Mouse (Mus musculus): ENCODE data around the gene Gm4491.

DNA sequence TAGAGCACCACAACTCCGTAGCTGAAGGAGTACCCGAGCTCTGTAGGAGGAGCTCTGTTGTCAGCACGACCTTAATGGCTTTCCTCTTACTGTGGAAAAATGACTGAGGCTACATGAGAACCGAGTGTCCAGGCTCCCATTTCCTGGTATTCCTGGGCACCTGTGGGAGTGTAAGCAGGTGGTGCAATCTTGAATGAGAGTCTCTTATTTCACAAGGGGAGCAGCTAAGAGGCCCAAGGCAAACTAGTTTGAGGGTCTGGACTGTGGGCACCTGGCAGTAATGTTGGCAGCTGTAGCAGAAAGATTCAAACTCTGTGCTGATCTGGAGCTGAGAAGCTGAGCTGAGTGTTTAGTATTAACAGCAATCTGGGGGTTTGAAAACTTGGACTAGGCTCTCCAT is 11.7 kb upstream of the Gm4491 start:
- TF ChIP-seq EP300 (IDR thresholded peaks at IDR 0.05) (peak; percentile 20; the same call in 1 of the 2 replicates), CTCF (IDR thresholded peaks at IDR 0.05) (no peak)
